Mouse (Mus musculus): Measurements from ENCODE around the gene Supv3l1.
A peak's percentile ranks its signal among the peaks of the same experiment; 100 is the strongest.

The Supv3l1 gene

GRCm38 (mm10) chr10:62413606-62413982 is 35.9 kb downstream of the Supv3l1 start:
- no peak for DNase-seq (ENCODE audit: low read depth, low spot score)

- no peak for DNase-seq (ENCODE audit: low read depth, low spot score)
These were observed 36.5 kb downstream of the Supv3l1 start for GRCm38 (mm10) chr10:62412906-62413605.

- no peak for DNase-seq (ENCODE audit: low read depth, low spot score)
These were observed 37.8 kb downstream of the Supv3l1 start for GRCm38 (mm10) chr10:62411431-62412410.

- peak; percentile 68 for DNase-seq (ENCODE audit: low read depth, low spot score)
These were observed 38.6 kb downstream of the Supv3l1 start for GRCm38 (mm10) chr10:62410943-62411342.

GRCm38 (mm10) chr10:62404901-62405300 is 44.6 kb downstream of the Supv3l1 start:
- peak; percentile 48 for DNase-seq (ENCODE audit: low read depth, low spot score)

GRCm38 (mm10) chr10:62401641-62402111 is 47.9 kb downstream of the Supv3l1 start:
- DNase-seq (ENCODE audit: low read depth, low spot score) = no peak

GRCm38 (mm10) chr10:62383011-62383410 is 66.5 kb downstream of the Supv3l1 start:
- no peak for DNase-seq (ENCODE audit: low read depth, low spot score)

- no peak for DNase-seq (ENCODE audit: low read depth, low spot score)
These were observed 68.6 kb downstream of the Supv3l1 start for GRCm38 (mm10) chr10:62380936-62381335.

GRCm38 (mm10) chr10:62379808-62380207 is 69.7 kb downstream of the Supv3l1 start, which contains the start of gene Hk1:
Gene Hk1 (minus strand): TSS chr10:62379908.
- DNase-seq (ENCODE audit: low read depth, low spot score) = no peak

Measured in mesoderm, embryonic 11.5 days (tissue).